Mouse (Mus musculus) urinary bladder, postnatal 14 days (tissue): ENCODE results near the gene Lemd2.

Experiments
- DNase-seq: peaks from one replicate; pipeline ENCODE4 v3.0.0; 2021; ENCODE audit warnings: low spot score

Lemd2 gene

DNA sequence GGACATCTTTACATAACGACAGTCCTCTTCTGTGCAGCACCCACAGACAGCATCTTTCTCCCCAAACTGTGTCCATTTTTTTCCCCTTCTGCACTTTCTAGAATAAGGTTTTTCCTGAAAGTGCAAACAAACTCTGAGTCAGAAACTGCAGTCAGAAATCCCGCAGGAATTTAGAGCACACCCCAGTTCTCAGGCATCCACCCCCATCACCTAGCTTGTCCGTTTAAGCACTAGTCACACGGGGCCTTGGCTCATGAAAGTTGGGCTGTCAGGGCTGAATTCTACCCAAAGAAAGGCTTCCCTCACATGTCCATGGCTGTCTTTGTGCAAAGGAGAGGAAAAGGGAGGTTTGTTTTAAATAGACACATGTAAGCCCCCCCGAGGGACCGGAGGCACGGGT, 23.0 kb upstream of the Lemd2 start:
- no peak for DNase-seq

DNA sequence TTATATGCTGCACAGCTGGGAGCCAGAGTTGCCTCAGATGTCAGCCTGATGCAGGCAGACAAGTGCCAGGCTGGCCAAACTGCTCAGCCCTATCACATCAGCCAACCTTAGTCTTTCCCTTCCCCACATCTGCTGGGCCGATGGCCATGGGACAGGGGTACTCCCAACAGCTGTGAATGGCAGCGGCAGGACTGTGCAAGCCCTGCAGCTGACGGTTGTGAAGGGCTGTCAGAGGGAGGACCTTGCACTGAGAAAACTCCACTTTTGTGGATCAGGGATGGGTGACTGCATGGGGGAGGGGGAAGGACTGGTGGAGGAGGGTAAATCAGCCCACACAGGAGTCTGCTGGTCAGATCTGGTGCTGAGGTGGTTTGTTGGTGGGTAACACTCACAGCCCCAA, 22.4 kb upstream of the Lemd2 start:
- DNase-seq = no peak

DNA sequence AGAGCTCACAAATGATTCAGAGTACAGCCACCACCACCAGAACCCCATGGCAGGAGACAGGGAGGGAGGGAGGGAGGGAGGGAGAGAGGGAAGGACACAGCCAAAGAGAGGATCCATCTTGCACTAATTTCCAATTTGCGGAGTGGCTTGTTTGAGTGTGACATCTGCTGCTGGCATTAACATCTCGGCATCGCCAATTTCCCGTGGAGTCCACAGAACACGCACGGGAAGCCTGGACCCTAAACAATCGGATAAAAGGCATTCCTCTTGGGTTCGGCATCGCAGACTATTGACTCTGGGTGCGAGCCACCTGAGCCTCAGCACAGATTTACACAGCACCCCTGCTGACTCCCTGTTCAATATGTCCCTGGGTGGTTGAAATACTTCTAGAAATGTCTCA, 21.5 kb upstream of the Lemd2 start:
- DNase-seq = no peak

DNA sequence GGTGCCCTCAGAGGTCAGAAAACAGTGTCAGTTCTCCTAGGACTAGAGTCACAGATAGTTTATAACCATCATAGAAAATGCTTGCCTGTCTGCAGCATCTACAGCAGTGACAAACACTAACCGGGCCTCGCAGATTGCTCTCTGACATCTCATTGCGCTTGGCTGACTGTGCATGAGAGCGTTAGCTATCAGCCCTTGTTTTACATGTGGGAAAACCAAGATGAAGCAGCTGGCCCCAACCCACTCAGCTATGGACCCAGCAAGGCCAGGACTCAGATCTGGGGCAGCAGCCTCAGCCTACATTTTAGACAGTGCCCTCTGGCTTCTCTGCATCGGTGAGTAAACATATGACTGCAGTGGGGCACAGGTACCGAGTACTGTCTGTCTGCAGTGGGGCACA, 19.6 kb upstream of the Lemd2 start:
- DNase-seq = no peak

DNA sequence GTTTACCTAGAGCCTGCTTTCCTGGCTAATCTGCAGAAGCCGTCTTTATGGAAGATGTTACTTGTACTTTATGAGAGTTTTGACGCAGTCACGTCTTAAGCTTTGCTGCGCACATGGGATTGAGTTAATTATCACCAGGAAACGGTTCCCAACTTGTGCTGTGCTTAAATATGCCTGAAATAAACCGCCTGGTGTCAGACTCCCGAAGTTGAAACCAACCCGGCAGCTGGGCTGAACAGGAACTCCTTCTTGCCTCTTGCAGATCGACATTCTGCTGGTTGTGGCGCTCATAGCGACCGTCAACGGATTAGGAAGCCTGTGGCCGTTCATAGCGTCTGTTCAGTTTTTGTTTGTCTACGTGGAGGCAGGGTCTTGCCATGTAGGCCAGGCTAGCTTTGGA, 17.3 kb upstream of the Lemd2 start:
- no peak for DNase-seq

DNA sequence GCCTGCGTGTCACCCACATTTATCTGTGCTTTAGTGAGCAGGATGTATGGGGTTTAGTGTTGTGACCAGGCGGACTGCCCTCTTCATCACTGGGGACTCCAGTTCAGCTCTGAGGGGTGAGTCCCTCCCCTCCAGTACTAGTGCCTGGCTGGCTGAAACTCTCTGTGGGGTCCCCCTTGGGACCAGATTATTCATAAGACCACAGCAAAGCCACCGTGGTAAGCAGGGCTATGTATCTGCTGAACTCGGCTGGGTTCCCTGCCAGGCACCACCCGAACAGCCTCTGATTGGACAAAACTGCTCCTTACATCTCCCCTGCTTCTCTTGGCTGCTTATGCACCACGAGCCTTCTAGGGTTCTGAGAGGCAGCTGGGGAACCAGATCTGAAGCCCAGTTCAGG, 14.6 kb upstream of the Lemd2 start:
- DNase-seq = no peak

DNA sequence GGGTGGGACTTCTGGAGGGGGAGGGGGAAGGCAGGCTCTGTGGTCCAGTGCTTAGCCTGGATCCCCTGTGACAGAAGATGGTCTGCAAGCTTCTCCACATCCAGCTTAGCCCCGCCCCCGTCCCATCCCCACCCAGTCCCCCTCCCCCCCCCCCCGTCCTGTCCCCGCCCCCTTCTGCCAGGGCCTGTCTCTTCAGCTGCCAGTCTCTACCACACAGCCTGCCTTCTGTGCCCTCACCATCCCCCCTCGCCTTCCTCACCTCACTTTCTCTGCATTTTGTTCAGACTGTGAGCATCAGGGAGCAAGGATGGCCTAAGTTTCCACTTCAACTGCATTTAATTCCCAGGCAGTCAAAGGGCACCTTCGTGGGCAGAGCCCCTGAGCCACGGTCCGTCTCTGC, 14.1 kb upstream of the Lemd2 start:
- no peak for DNase-seq

DNA sequence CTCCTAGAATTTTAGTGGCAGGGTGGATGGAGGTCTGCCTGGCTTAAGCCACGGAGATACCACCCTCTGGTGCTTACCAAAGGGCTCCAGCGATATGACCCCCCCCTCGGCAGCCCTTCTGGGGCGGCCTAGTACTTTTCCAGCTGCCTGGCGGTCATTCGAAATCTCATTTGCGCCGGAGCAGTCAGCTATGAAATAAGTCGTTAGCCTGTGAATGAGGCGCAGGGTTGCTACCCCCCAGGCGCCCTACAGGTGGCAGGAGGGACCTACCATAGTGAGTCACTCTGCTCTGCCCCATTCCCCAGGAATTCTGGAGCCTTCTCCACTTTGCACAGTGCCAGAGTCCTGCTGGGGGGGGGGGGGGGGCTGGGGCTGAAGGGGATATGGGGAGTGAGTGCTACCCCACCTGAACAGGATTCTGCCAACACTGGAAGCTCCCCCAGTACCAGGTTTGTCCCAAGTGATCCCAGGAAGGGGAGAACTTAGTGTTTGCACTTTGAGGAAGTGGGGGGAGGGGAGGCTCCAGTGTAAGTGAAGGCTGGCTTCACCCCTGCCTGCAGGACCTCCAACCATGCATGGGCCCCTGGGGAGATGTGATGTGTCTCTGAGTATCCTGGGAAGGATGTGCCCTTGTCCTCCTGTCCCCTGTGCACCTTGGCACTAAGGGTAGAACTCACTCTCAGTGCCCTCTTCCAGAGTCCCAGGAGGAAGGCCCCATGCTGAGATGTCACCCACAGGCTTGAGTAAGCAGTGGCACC, 8.7 kb upstream of the Lemd2 start:
- DNase-seq = peak; percentile 66

DNA sequence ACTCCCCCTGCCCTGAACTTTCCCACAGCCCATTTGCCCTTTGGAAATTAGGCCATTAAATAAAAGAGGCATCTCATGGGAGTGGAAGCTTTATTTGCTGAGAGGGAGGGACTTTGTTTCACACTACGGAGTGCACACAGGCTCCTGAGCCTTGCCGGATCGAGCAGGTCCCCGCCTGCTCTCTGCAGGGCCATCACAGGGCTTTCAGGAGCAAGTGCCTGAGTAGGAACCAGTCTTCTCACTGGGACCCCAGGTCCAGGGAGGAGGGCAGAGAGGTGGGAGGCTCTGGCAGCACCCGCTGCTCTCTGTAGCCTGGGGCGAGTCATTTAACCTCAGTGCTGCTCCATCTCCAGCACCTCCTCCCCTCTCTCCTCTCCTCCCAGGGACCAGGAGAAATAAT, 7.7 kb upstream of the Lemd2 start:
- DNase-seq = no peak

DNA sequence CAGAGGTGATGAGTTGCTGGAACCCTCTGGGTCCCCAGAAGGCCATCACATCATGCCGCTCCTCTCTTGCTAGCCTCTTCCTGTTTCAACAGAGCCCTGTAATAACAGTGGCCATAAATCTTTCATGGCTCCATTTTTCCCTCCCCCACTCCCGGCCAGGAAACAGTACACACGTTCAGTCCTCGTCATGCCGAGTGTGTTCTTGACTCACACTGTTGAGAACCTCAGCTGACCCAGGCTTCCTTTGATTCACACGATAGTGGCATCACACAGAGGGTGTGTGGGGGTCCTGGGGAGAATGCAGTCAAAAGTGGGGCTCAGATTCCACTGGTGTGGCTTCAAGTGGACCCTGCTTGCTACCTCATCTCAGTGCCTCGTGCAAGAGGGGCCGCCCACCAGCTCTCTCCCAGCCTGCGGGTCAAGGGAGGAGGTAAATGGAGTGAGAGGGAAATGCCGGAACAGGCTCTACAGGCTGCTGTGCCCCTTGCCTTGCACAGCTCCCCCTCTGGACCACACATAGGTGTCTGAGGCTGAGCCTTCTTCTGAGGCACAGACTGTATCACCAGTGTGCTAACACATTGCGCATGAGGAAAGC, 2.9 kb upstream of the Lemd2 start:
- peak; percentile 65 for DNase-seq

DNA sequence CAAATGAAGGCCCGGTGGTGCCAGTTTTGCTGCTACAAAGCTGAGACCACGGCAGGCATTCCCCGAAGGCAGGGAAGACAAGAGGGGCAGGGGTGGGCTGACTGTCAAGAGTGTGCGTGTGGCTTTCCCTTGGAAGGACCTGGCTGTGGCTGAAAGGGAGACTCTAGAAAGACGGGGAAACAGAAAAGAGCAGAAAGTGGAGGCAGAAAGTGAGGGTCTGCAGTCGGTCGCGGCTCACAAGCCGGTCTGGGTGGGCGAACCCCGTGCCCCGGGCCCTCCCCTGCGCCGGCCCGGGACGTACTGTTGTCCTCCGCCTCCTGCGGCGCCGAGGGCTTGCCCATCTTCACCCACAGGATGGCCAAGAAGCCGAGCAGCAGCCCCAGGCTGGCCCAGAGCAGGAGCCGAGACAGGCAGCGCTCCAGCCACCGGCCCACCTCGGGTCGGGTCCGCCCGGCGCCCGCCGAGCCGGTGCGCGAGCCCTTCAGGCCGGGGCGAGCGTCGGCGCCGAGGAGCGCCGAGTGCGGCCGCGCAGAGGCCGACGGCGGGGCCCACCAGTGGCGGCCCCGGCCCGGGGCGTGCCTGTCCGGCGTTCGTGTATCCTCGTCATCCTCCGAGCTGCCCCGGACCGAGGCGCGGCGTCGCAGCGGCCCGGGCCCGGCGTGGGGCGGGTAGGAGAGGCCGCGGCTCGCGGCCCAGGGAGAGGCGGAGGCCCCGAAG, 753 bp downstream of the Lemd2 start:
- peak; percentile 32 for DNase-seq

DNA sequence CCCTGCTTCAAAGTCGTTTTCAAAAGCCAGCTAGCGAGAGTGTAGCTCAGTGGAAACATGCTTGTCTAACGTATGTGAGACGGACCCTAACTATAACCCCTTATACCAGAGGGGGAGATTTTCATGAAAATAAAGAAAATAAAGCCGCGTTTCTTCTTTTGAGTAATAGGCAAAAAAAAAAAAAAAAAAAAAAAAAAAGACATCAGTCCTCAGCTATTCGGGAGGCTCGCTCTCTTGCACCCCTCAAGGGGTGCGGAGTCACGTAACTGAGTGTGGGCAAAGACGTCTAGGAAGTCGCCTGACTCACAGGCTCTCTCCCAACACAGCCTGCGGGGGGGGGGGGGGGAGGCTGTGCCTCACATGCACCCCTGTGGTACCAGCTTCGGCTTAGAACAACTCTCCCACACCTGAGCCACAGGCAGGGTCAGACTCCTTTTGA, 1.3 kb downstream of the Lemd2 start:
- DNase-seq = no peak

DNA sequence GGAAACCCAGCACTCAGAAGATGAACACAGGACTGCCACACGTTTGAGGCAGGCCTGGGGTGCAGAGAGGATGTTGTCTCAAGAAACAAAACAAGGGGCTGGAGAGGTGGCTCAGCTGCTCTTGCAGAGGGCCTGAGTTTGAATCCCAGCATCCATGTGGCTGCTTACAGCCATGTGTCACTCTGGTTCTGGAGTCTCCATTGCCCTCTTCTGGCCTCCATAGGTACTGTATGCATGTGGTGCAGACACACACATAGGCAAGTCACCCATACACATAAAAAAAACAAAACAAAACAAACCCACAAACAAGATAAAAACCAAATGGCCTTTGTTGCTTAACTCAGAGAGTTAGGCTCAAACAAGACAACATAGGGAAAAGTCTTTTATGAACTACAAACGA, 2.3 kb downstream of the Lemd2 start:
- peak; percentile 4 for DNase-seq

DNA sequence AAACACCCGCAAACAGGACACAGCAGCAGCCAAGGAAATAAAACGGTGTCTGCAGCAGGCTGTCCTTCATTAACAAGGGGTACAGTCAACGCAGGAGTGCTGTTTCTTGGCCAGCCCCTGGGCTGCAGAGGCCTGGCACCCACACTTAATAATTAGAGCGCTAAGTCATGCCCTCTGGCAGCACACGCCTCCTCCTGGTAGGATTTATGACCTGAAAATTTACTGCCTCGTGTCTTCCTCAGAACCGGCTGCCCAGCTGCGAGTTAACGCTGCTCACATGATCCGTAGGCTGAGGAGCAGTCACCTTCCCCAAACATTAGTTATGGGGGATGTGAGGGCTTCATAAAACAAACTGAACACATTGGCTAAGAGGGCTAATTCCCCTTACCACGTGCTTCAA, 3.5 kb downstream of the Lemd2 start:
- DNase-seq = peak; percentile 34

DNA sequence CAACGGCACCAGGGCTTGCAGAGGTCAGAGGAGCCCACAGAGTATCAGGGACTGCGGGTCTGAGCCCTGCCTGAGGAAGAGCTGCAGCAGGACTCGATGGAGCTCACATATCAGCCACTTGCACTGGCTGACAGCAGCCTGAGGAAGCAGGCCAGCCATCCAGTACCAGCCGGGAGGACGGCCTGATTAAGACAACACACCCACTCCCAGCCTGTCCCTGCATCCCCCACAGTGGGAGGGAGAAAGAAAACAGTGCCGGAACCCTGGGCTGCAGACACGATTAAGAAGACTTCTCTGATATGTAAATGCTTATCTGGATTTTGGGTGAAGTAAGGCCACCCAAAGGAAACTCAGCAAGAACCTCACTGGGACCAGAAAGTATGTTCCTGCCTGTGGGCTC, 4.4 kb downstream of the Lemd2 start:
- no peak for DNase-seq

DNA sequence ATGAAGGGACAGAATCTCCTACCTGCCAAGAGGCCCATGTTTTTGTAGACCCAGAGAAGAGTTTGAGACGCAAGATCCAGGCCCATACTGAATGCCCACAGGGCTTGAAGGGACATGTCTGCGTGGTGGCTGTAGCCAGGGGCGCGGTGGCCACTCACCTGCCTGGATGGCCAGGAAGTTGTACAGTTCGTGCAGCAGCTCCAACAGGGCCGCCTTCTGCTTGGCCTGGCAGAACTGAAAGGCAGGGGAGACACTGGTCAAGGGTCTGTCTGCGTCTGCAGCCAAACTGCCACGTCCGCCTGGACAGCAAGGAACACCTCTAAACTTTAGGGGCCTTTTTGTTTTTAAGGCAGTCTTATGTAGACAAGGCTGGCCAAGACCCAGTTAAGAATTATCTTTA, 5.1 kb downstream of the Lemd2 start:
- no peak for DNase-seq

DNA sequence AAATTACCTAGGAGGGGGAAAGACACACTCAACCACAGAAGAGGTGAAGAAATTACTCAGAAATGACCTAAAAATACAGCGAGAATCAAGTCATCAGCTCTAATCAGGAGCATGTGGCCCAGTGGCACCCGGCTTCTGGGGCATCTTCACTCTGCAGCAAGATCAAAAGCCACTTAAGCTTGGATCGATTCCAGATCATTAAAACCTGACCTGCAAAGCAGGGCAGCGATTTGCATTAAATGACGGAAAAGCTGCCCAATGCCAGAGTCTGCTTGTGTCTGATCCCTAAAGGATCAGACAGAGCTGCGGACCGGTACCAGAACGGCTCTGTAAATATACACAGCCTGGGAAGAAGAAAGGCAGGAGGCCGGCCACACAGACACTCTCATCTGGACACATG, 8.1 kb downstream of the Lemd2 start:
- DNase-seq = no peak

DNA sequence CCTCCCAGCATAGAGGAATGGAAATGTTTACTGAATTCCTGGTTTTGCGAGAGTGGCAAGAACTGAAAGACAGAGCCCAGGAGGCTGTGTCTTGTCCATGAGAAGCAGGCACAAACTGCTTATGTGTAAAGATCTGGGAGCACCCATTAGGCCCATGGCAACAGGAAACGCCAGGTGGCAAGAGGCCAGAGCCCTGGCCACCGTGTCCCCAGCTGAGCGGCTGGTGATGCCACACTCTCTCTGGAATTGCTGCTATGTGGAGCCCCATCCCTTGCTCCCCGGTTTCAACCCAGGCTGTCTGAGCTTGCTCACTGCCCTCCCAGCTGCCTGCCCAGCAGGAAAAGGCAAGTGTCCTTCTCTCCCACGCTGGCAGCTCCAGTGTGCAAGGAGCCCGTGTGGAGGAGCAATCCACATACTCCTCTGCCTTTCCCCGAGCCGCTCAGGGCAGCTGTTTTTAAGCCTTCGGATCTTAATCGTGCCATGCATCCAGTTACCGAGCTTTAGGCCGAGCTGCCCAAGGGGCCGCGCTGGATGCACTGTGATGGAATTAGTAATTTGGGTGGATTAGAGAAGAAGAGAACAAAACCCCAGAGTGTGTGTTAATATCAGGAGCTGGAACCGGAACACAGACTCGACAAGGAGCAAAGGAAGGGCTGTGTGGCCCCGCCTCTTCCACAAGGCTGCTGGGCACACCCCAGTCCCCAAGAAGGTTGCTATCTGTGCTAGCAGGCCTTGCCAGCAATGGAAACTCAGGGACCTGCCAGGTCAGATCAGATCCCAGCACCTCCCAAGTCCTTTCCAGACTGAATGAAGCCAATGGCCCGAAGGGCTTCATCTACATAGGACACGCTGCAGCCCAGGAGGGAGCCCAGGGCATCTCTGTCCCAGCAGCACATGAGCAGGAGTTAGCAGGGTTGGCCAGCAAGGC, 9.7 kb downstream of the Lemd2 start:
- DNase-seq = no peak

DNA sequence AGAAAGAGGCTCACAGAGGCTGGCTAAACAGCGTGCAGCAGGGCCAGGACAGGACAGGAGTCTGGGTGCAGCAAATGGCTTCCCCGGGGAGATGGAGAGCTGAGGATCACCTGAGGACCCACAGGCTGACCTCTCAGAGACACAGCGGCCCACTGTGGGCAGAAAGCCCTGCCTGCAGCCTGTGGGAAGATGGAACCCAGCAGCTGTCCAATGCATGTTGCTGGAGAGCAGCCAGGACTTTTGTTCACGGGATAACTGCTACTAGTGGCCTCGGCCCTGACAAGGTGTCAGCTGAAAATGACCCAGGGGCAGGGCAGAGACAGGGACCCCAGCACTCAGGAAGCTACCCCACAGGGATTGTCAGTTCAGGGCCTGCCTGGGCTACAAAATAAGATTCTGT, 12.5 kb downstream of the Lemd2 start:
- no peak for DNase-seq

DNA sequence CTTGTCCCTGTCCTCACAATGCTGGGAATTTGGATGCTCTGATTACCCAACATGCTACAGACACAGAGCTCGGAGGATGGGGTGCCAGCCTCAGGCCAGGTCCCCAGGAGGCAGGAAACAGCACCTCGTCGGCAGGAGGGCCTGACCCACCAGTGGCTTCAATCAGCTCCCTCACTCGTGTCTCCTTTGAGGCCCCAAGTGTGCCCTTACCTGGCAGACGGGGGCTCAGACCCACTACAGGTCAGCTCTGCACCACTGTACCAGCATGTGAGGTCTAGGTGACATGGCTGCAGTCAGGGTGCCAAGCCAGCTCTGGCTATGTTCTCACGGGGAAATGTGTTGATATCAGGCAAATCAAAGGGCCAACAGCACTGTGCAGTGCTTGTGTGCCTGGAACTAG, 13.1 kb downstream of the Lemd2 start:
- no peak for DNase-seq

DNA sequence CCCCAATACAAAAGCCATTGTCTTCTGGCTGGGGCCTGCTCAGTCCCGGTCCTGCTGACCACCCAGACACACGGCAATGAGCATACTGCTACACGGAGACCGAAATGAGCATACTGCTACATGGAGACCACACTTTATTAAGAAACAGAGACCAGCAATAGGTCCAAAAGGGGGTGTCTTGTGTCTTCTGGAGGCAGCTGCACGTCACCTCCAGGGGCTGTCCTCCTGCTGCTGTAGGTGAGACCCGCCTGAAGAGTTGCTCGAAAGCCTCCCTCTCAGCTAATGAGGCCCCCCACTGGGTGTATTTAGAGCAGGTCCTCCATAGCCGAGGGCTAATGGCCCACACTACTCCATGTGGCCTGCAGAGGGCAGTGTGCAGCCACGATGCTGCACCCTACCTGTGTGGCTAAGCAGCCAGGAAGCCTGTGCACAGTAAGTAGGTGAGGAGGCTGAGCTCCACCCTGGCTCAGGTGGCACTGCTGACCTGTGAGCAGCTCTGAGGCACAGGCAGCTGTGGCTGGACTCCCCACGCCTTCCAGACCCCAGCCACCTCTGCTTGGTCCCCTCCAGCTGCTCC, 14.5 kb downstream of the Lemd2 start:
- peak; percentile 69 for DNase-seq

DNA sequence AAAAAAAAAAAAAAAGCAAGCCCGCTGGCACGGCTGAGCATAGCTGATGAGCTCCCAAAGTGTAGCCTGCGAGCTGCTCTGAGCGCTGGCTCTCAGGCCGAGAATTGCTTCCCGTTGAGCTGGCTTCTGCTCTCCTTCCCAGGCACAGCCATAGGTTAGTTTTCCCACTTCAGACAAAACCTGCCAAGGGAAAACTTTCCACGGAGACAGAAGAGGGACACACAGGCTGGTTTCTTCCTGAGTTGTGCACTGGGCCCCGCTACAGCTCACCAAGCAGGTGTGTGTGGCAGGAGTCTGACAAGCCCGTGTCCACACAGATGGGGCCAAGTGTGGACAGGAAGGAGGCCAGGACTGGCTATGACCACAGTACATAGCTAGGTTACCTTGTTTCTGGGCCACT, 15.4 kb downstream of the Lemd2 start:
- no peak for DNase-seq
